Mouse (Mus musculus) fibroblast of lung, adult 2 months (primary cell): Measurements from ENCODE around the gene Gm4969.

Experiments
- DNase-seq: peaks from one replicate; pipeline ENCODE4 v3.0.0-alpha.2; 2011; ENCODE audit warnings: low read depth

The Gm4969 gene

GRCm38 (mm10) chr7:19093537-19094385 lies 24.4 kb downstream of the Gm4969 start:
- peak; percentile 95 for DNase-seq

GRCm38 (mm10) chr7:19093174-19093521 lies 25.0 kb downstream of the Gm4969 start:
- DNase-seq: no peak

DNA sequence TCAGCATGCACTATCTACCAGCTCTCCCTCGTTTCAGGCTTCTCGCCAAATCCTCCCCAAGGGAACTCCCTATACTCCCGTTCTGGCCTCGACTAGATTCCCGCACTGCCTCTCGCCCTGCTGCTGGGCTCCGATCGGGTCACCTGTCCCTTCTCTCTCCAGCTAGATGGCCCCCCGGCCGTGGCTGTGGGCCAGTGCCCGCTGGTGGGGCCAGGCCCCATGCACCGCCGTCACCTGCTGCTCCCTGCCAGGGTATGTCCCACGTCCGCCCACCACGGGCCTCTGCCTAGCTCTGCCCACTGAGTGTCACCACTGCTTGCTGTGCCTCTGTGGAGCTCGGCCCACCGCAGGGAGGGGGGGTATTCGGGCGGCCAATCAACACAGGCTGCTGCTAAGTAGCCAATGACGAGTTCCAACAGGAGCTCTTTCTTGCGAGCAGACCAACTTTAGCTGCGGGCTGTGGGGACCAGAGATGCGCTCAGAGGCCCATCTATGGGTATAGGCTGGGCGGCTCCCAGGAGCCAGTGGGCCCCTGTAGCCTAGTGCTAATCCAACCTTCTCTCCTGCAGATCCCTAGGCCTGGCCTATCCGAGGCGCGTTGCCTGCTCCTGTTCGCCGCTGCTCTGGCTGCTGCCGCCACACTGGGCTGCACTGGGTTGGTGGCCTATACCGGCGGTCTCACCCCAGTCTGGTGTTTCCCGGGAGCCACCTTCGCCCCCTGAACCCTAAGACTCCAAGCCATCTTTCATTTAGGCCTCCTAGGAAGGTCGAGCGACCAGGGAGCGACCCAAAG lies 25.6 kb downstream of the Gm4969 start:
- DNase-seq: no peak

DNA sequence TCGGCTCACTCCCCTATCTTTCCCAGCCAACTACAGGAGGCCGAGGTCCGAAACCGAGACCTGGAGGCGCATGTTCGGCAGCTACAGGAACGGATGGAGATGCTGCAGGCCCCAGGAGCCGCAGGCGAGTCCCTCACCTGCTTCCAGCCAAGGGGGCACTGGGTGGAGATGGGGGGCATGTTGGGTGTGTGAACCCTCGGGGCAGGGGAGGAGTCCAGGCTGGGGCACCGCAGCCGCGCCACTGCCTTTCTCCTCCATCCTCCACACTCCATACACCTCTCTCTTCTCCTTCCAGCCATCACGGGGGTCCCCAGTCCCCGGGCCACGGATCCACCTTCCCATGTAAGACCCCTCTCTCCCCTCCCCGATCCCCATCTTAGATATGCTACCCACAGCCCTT lies 26.3 kb downstream of the Gm4969 start:
- no peak for DNase-seq

GRCm38 (mm10) chr7:19088813-19089212 lies 29.4 kb downstream of the Gm4969 start:
- no peak for DNase-seq

DNA sequence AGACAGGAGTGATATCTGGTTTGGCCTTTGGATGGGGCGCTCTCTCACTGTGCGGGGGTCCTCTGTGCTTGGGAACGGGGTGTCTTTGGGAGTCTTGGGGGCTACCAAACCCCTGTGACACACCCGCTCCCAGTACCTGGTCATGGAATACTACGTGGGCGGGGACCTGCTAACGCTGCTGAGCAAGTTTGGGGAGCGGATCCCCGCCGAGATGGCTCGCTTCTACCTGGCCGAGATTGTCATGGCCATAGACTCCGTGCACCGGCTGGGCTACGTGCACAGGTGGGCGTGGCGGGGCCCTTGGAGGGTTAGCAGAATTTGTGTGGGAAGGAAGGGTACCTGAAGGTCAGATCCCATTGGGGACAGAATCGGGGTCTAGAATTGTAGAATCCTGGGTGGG lies 31.4 kb downstream of the Gm4969 start:
- DNase-seq: no peak

DNA sequence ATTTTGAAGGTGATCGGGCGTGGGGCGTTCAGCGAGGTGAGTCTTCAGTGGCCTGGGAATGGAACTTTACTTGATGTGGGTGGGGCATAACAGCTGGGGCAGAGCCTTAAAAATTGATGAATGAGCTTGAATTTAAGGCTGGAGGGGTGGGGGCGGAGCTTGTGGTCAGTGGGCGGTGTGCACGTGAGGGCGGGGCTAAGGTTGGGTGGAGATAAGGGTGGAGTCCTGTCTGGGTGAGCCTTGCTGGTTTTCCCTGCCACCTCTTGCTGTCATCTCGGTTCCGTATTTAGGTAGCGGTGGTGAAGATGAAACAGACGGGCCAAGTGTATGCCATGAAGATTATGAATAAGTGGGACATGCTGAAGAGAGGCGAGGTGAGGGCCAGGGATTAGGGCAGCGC lies 32.1 kb downstream of the Gm4969 start:
- DNase-seq: no peak

GRCm38 (mm10) chr7:19085495-19085894 lies 32.7 kb downstream of the Gm4969 start:
- no peak for DNase-seq

- no peak for DNase-seq
Observed at GRCm38 (mm10) chr7:19084921-19085473, 33.2 kb downstream of the Gm4969 start.

- DNase-seq: no peak
Observed at GRCm38 (mm10) chr7:19084277-19084771, 33.8 kb downstream of the Gm4969 start.

- no peak for DNase-seq
Observed at GRCm38 (mm10) chr7:19083701-19084100, 34.5 kb downstream of the Gm4969 start, which contains the start of gene Dmpk. TSS of gene Dmpk (plus strand) at chr7:19083849.

DNA sequence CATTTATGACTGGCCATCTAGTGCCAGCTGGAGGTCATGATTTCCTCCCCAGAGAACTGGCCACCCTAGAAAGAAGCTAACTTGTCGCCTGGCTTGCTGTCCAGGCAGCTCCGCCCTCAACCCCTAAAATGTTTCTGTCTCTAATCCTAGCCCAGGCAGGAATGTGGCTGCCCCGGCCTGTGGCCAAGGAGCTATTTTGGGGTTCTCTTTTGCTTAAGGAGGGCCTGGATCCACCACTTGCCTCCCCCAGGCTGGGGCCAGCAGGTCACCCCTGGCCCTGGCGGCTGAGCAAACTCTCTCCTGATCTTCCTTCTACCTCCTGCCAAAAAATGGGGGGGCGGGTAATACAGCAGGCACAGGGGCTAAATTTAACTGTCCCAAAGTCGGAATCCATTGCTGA lies 35.1 kb downstream of the Gm4969 start:
- DNase-seq: no peak

GRCm38 (mm10) chr7:19082171-19082570 lies 36.0 kb downstream of the Gm4969 start:
- no peak for DNase-seq

DNA sequence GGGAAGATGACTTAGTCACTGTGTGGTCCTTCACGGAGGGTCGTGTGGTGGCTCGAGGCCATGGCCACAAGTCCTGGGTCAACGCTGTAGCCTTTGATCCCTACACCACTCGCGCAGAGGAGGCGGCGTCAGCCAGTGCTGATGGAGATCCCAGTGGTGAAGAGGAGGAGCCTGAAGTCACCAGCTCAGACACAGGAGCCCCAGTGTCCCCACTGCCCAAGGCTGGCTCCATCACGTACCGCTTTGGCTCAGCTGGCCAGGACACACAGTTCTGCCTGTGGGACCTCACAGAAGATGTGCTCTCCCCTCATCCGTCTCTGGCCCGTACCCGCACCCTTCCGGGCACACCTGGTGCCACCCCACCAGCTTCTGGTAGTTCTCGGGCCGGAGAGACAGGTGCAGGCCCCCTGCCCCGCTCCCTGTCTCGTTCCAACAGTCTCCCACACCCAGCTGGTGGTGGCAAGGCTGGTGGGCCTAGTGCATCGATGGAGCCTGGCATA lies 37.7 kb downstream of the Gm4969 start:
- no peak for DNase-seq

GRCm38 (mm10) chr7:19078732-19079131 lies 39.4 kb downstream of the Gm4969 start:
- no peak for DNase-seq

GRCm38 (mm10) chr7:19077761-19078160 lies 40.4 kb downstream of the Gm4969 start:
- no peak for DNase-seq

DNA sequence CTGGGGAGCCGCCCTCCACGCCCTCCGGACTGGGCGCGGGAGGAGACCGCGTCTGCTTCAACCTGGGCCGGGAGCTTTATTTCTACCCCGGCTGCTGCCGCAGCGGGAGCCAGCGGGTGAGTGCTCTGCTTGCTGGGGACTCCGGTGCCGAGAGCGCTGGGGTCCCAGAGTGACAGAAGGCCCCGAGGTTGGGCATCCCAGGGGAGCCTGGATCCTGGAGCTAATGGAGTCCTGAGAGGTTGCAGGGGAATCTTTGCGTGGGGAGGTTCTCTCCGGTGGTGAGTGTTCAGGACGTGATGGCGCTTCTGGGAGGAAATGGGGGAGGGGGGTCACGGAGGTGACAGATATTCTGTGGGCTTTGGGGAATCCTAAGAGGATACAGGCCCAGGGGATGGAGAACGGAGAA lies 41.6 kb downstream of the Gm4969 start:
- DNase-seq: no peak

DNA sequence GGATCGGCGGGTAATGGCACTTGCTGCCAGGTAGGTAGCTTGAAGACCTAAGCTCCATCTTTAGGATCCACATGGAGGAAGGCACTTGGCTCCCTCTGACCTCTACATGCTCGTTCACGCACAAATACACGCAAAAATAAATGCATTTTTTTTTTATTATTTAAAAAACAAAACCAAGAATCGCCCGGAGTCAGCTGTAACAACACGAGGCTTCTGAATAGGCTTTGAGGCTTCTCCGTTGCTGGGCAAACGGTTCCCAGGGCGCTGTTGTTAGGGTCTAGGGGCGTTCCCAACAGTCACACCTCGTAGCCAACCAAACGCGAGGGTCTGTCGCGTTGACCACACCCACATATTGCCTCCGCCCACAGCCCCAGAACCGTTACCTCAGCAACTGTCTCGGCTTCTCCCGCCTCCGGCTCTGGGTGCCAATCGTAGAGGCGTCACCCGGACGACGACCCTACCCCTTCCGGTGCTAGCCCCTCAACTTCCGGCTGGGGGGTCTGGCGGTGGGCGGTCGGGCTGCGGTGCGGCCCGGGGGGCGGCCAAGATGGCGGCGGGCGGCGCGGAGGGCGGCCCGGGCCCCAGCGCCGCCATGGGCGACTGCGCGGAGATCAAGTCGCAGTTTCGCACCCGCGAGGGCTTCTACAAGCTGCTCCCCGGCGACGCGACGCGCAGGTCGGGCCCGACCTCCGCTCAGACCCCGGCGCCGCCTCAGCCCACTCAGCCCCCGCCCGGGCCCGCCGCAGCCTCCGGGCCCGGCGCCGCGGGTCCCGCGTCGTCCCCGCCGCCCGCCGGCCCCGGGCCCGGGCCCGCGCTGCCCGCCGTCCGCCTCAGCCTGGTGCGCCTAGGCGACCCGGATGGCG lies 42.2 kb downstream of the Gm4969 start, which contains the start of gene Dmwd:
Dmwd (plus strand) TSS at position 505 of the 863 bp plus-strand sequence.
- peak; percentile 96 for DNase-seq

- no peak for DNase-seq
Observed at GRCm38 (mm10) chr7:19075231-19075630, 42.9 kb downstream of the Gm4969 start.

DNA sequence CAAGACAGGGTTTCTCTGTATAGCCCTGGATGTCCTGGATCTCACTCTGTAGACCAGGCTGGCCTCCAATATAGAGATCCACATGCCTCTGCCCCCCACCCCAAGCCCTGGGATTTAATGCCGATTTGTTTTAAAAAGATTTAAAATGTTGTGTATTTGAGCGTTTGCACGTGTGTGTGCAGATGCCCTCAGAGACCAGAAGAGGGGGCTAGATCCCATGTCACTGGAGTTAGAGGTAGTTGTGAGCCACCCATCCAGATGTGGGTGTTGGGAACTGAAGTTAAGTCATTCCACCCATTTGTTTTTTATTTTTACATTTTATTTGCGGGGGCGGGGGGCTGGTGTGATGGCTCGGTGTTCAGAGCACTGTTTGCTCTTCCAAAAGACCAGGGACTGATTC lies 43.7 kb downstream of the Gm4969 start:
- DNase-seq: no peak

GRCm38 (mm10) chr7:19073504-19073903 lies 44.7 kb downstream of the Gm4969 start:
- DNase-seq: no peak
